Mouse (Mus musculus) ES-Bruce4 (cell line): ENCODE measurements around the gene Sik1.

ENCODE experiments used
- CTCF ChIP-seq: IDR thresholded peaks from one replicate; pipeline ENCODE4 v1.8.1; 2011; ENCODE audit warnings: low read depth, low read length
- POLR2A ChIP-seq: IDR thresholded peaks from one replicate; pipeline ENCODE4 v1.8.1; 2011; ENCODE audit warnings: low read length; ENCODE audit not compliant: insufficient read depth

DNA sequence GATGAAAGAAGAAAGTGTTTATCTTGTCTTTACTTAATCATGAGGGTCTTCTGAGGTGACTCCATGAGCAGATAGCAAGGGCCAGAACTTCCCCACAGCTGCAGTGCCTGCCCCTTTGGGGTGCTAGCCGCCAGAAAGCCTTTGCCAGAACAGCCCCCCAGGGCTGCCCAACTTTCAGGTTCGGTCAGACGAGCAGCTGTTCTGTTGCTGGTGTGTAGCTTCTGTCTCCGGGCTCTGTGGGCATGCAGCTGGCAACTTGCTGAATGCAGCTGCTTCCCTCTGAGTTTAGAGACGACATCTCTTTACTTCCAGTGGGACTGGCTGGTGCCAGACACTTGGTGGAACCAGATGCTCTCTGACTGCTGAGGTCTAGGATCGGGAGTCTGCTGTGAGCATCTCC, 32.9 kb upstream of the Sik1 start:
- TF ChIP-seq POLR2A: no peak
- TF ChIP-seq CTCF: no peak
